Mouse (Mus musculus): ENCODE results near the gene Auts2. TPM values are rescaled to one million over a fixed set of nuclear protein-coding genes. Genes with fewer than 3 reads are reported as not detected.

Gene Auts2
- total RNA-seq, 1 experiment: 9.9 TPM

- H3K4me1 ChIP-seq (ENCODE audit: control insufficient read depth in 2 of 2, insufficient read depth in 2 of 2, low read length in 2 of 2, poor library complexity in 1 of 2): no peaks in the 10 kb centered on the region
- H3K4me3 ChIP-seq (ENCODE audit: insufficient read depth in 1 of 2, low read depth in 1 of 2, low read length in 2 of 2, poor library complexity in 1 of 2, severe bottlenecking in 1 of 2): no peak overlapping the region
- no peak overlapping the region for H3K9ac ChIP-seq (ENCODE audit: insufficient read depth, low read depth, low read length, poor library complexity, severe bottlenecking)
- no peak overlapping the region for H3K27ac ChIP-seq (ENCODE audit: insufficient read depth, low read depth, low read length, poor library complexity, severe bottlenecking)
- no peaks in the 10 kb centered on the region for H3K9me3 ChIP-seq (ENCODE audit: control insufficient read depth, insufficient read depth, low read depth, low read length)
- no peak for TF ChIP-seq ZNF384 (IDR thresholded peaks at IDR 0.05; ENCODE audit: low read depth, low read length)
- TF ChIP-seq MAFK (IDR thresholded peaks at IDR 0.05; ENCODE audit: insufficient read depth, low read depth, low read length): no peak
- TF ChIP-seq ZC3H11A (IDR thresholded peaks at IDR 0.05; ENCODE audit: borderline replicate concordance, low read depth, low read length): no peak
- TF ChIP-seq CHD2 (IDR thresholded peaks at IDR 0.05; ENCODE audit: low read depth, low read length): no peak
- no peak for TF ChIP-seq HCFC1 (IDR thresholded peaks at IDR 0.05; ENCODE audit: borderline replicate concordance, insufficient read depth, low read length)
- in situ Hi-C loops (cut with MboI; ENCODE audit: low sequenced_read_pairs in 2 of 2, unreplicated experiment in 2 of 2): no loop called here
- no peak for DNase-seq (ENCODE audit: low read depth, low spot score)
- H3K36me3 ChIP-seq (ENCODE audit: control insufficient read depth, insufficient read depth, low read length, poor library complexity, severe bottlenecking): no peaks in the 10 kb centered on the region
Measured at GRCm38 (mm10) chr5:131729456-131729855, 813.7 kb downstream of the Auts2 start.

DNA sequence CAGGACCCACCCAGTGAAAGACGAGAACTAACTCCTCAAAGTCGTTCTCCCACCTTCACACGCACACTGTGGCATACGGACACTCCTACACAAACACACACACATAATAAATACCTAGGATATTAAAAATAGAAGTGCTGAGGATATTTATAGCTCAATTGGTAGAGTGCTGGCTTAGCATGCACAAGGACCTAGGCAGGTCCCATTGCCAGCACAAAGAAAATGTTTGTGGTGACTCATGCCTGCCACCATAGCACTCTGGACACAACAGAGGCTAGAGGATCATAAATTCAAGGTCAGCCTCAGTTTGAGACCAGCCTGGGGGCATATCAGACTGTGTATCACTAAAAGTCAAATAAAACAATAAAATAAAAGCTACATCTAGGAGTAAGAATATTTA, 815.2 kb downstream of the Auts2 start:
- in situ Hi-C loops (cut with MboI; ENCODE audit: low sequenced_read_pairs in 2 of 2, unreplicated experiment in 2 of 2): no loop called here
- no peak overlapping the region for H3K27ac ChIP-seq (ENCODE audit: insufficient read depth, low read depth, low read length, poor library complexity, severe bottlenecking)
- H3K9ac ChIP-seq (ENCODE audit: insufficient read depth, low read depth, low read length, poor library complexity, severe bottlenecking): no peak overlapping the region
- no peaks in the 10 kb centered on the region for H3K4me1 ChIP-seq (ENCODE audit: control insufficient read depth in 2 of 2, insufficient read depth in 2 of 2, low read length in 2 of 2, poor library complexity in 1 of 2)
- no peak overlapping the region for H3K4me3 ChIP-seq (ENCODE audit: insufficient read depth in 1 of 2, low read depth in 1 of 2, low read length in 2 of 2, poor library complexity in 1 of 2, severe bottlenecking in 1 of 2)
- no peaks in the 10 kb centered on the region for H3K9me3 ChIP-seq (ENCODE audit: control insufficient read depth, insufficient read depth, low read depth, low read length)
- no peaks in the 10 kb centered on the region for H3K36me3 ChIP-seq (ENCODE audit: control insufficient read depth, insufficient read depth, low read length, poor library complexity, severe bottlenecking)
- no peak for DNase-seq (ENCODE audit: low read depth, low spot score)
- TF ChIP-seq ZNF384 (IDR thresholded peaks at IDR 0.05; ENCODE audit: low read depth, low read length) (no peak), CHD2 (IDR thresholded peaks at IDR 0.05; ENCODE audit: low read depth, low read length) (no peak), ZC3H11A (IDR thresholded peaks at IDR 0.05; ENCODE audit: borderline replicate concordance, low read depth, low read length) (no peak), MAFK (IDR thresholded peaks at IDR 0.05; ENCODE audit: insufficient read depth, low read depth, low read length) (no peak), HCFC1 (IDR thresholded peaks at IDR 0.05; ENCODE audit: borderline replicate concordance, insufficient read depth, low read length) (no peak)

DNA sequence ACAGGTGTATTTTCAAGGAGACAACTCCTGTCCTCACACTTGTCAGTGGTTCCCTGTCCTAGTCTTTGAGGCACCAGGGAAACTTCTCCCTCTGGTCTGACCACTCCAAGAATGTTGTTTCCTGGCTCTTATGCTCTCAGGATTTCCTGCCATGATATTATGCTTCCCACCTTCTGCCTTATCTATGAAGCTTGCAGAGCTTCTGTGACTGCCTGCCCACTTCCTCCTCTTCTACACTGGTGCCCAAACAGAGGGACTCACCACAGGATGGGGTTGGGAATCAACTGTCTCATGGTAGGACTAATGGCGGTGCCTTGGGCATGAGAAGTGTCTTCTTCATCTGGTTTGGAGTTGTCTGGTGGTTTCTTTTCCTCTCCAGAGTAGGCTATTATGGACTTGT, 818.6 kb downstream of the Auts2 start:
- H3K9me3 ChIP-seq (ENCODE audit: control insufficient read depth, insufficient read depth, low read depth, low read length): no peaks in the 10 kb centered on the region
- H3K4me3 ChIP-seq (ENCODE audit: insufficient read depth in 1 of 2, low read depth in 1 of 2, low read length in 2 of 2, poor library complexity in 1 of 2, severe bottlenecking in 1 of 2): no peak overlapping the region
- in situ Hi-C loops (cut with MboI; ENCODE audit: low sequenced_read_pairs in 2 of 2, unreplicated experiment in 2 of 2): no loop called here
- H3K36me3 ChIP-seq (ENCODE audit: control insufficient read depth, insufficient read depth, low read length, poor library complexity, severe bottlenecking): no peaks in the 10 kb centered on the region
- H3K4me1 ChIP-seq (ENCODE audit: control insufficient read depth in 2 of 2, insufficient read depth in 2 of 2, low read length in 2 of 2, poor library complexity in 1 of 2): no peaks in the 10 kb centered on the region
- no peak for DNase-seq (ENCODE audit: low read depth, low spot score)
- TF ChIP-seq CHD2 (IDR thresholded peaks at IDR 0.05; ENCODE audit: low read depth, low read length) (no peak), MAFK (IDR thresholded peaks at IDR 0.05; ENCODE audit: insufficient read depth, low read depth, low read length) (no peak), ZC3H11A (IDR thresholded peaks at IDR 0.05; ENCODE audit: borderline replicate concordance, low read depth, low read length) (no peak), ZNF384 (IDR thresholded peaks at IDR 0.05; ENCODE audit: low read depth, low read length) (no peak), HCFC1 (IDR thresholded peaks at IDR 0.05; ENCODE audit: borderline replicate concordance, insufficient read depth, low read length) (no peak)
- no peak overlapping the region for H3K27ac ChIP-seq (ENCODE audit: insufficient read depth, low read depth, low read length, poor library complexity, severe bottlenecking)
- H3K9ac ChIP-seq (ENCODE audit: insufficient read depth, low read depth, low read length, poor library complexity, severe bottlenecking): no peak overlapping the region

DNA sequence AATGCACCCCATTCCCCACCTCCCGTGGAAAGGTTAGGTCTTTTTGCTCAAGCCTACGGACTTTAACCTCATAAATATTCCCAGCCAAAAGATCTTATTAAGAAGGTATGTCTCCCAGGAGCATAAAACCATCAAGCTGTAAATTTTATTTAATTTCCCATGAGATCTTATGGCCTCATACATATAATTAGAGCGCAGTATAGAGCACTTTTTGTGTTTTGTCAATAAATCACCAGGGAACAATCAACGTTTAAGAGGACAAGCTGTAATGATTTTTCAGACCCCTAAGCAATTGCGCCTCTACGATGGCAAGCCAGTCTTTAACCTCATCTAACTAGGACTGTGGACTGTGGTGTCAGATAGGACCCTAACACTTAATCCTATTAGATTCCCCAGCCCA, 820.4 kb downstream of the Auts2 start:
- no peaks in the 10 kb centered on the region for H3K9me3 ChIP-seq (ENCODE audit: control insufficient read depth, insufficient read depth, low read depth, low read length)
- DNase-seq (ENCODE audit: low read depth, low spot score): no peak
- H3K27ac ChIP-seq (ENCODE audit: insufficient read depth, low read depth, low read length, poor library complexity, severe bottlenecking): no peak overlapping the region
- in situ Hi-C loops (cut with MboI; ENCODE audit: low sequenced_read_pairs in 2 of 2, unreplicated experiment in 2 of 2): no loop called here
- TF ChIP-seq CHD2 (IDR thresholded peaks at IDR 0.05; ENCODE audit: low read depth, low read length): no peak
- no peak for TF ChIP-seq MAFK (IDR thresholded peaks at IDR 0.05; ENCODE audit: insufficient read depth, low read depth, low read length)
- TF ChIP-seq ZNF384 (IDR thresholded peaks at IDR 0.05; ENCODE audit: low read depth, low read length): no peak
- no peak for TF ChIP-seq ZC3H11A (IDR thresholded peaks at IDR 0.05; ENCODE audit: borderline replicate concordance, low read depth, low read length)
- TF ChIP-seq HCFC1 (IDR thresholded peaks at IDR 0.05; ENCODE audit: borderline replicate concordance, insufficient read depth, low read length): no peak
- no peaks in the 10 kb centered on the region for H3K4me1 ChIP-seq (ENCODE audit: control insufficient read depth in 2 of 2, insufficient read depth in 2 of 2, low read length in 2 of 2, poor library complexity in 1 of 2)
- H3K9ac ChIP-seq (ENCODE audit: insufficient read depth, low read depth, low read length, poor library complexity, severe bottlenecking): no peak overlapping the region
- H3K4me3 ChIP-seq (ENCODE audit: insufficient read depth in 1 of 2, low read depth in 1 of 2, low read length in 2 of 2, poor library complexity in 1 of 2, severe bottlenecking in 1 of 2): no peak overlapping the region
- H3K36me3 ChIP-seq (ENCODE audit: control insufficient read depth, insufficient read depth, low read length, poor library complexity, severe bottlenecking): no peaks in the 10 kb centered on the region

GRCm38 (mm10) chr5:131722361-131722760, 820.8 kb downstream of the Auts2 start:
- TF ChIP-seq HCFC1 (IDR thresholded peaks at IDR 0.05; ENCODE audit: borderline replicate concordance, insufficient read depth, low read length): no peak
- TF ChIP-seq CHD2 (IDR thresholded peaks at IDR 0.05; ENCODE audit: low read depth, low read length): no peak
- no peak for TF ChIP-seq MAFK (IDR thresholded peaks at IDR 0.05; ENCODE audit: insufficient read depth, low read depth, low read length)
- TF ChIP-seq ZNF384 (IDR thresholded peaks at IDR 0.05; ENCODE audit: low read depth, low read length): no peak
- no peak for TF ChIP-seq ZC3H11A (IDR thresholded peaks at IDR 0.05; ENCODE audit: borderline replicate concordance, low read depth, low read length)
- in situ Hi-C loops (cut with MboI; ENCODE audit: low sequenced_read_pairs in 2 of 2, unreplicated experiment in 2 of 2): no loop called here
- no peak overlapping the region for H3K27ac ChIP-seq (ENCODE audit: insufficient read depth, low read depth, low read length, poor library complexity, severe bottlenecking)

More at GRCm38 (mm10) chr5:131722361-131722760, 820.8 kb downstream of the Auts2 start:
- DNase-seq (ENCODE audit: low read depth, low spot score): no peak
- no peaks in the 10 kb centered on the region for H3K9me3 ChIP-seq (ENCODE audit: control insufficient read depth, insufficient read depth, low read depth, low read length)
- no peaks in the 10 kb centered on the region for H3K4me1 ChIP-seq (ENCODE audit: control insufficient read depth in 2 of 2, insufficient read depth in 2 of 2, low read length in 2 of 2, poor library complexity in 1 of 2)
- H3K36me3 ChIP-seq (ENCODE audit: control insufficient read depth, insufficient read depth, low read length, poor library complexity, severe bottlenecking): no peaks in the 10 kb centered on the region
- H3K9ac ChIP-seq (ENCODE audit: insufficient read depth, low read depth, low read length, poor library complexity, severe bottlenecking): no peak overlapping the region
- H3K4me3 ChIP-seq (ENCODE audit: insufficient read depth in 1 of 2, low read depth in 1 of 2, low read length in 2 of 2, poor library complexity in 1 of 2, severe bottlenecking in 1 of 2): no peak overlapping the region
